Mouse (Mus musculus) neural tube, embryonic 10.5 days (tissue): ENCODE results near the gene Rps6ka5.

Experiments
- DNase-seq: peaks from one replicate; pipeline ENCODE4 v3.0.0-alpha.2; 2017; ENCODE audit warnings: low spot score; ENCODE audit errors: extremely low spot score

Rps6ka5 gene

GRCm38 (mm10) chr12:100724606-100725457 is 2.0 kb downstream of the Rps6ka5 start:
- DNase-seq: peak; percentile 99

- no peak for DNase-seq
These were observed 2.6 kb downstream of the Rps6ka5 start for GRCm38 (mm10) chr12:100724182-100724581.

GRCm38 (mm10) chr12:100720801-100721200 is 6.0 kb downstream of the Rps6ka5 start:
- no peak for DNase-seq

- no peak for DNase-seq
These were observed 9.3 kb downstream of the Rps6ka5 start for GRCm38 (mm10) chr12:100717446-100717845.

GRCm38 (mm10) chr12:100716969-100717368 is 9.8 kb downstream of the Rps6ka5 start:
- no peak for DNase-seq

- DNase-seq: no peak
These were observed 15.0 kb downstream of the Rps6ka5 start for GRCm38 (mm10) chr12:100711819-100712218.

- no peak for DNase-seq
These were observed 15.6 kb downstream of the Rps6ka5 start for GRCm38 (mm10) chr12:100711116-100711691.

GRCm38 (mm10) chr12:100710432-100710831 is 16.4 kb downstream of the Rps6ka5 start:
- DNase-seq: no peak

GRCm38 (mm10) chr12:100707312-100707711 is 19.5 kb downstream of the Rps6ka5 start:
- no peak for DNase-seq

GRCm38 (mm10) chr12:100705057-100705722 is 21.6 kb downstream of the Rps6ka5 start:
- no peak for DNase-seq

- DNase-seq: no peak
These were observed 28.8 kb downstream of the Rps6ka5 start for GRCm38 (mm10) chr12:100698019-100698418.

- no peak for DNase-seq
These were observed 30.2 kb downstream of the Rps6ka5 start for GRCm38 (mm10) chr12:100696621-100697020.

GRCm38 (mm10) chr12:100695252-100695651 is 31.5 kb downstream of the Rps6ka5 start:
- DNase-seq: no peak

GRCm38 (mm10) chr12:100692208-100692607 is 34.6 kb downstream of the Rps6ka5 start:
- DNase-seq: no peak

GRCm38 (mm10) chr12:100690444-100690843 is 36.3 kb downstream of the Rps6ka5 start:
- no peak for DNase-seq

- no peak for DNase-seq
These were observed 38.6 kb downstream of the Rps6ka5 start for GRCm38 (mm10) chr12:100688177-100688576.

GRCm38 (mm10) chr12:100687001-100687400 is 39.8 kb downstream of the Rps6ka5 start:
- DNase-seq: no peak

- no peak for DNase-seq
These were observed 45.0 kb downstream of the Rps6ka5 start for GRCm38 (mm10) chr12:100681752-100682151.

GRCm38 (mm10) chr12:100681241-100681640 is 45.5 kb downstream of the Rps6ka5 start:
- no peak for DNase-seq

- no peak for DNase-seq
These were observed 46.1 kb downstream of the Rps6ka5 start for GRCm38 (mm10) chr12:100680676-100681075.

- no peak for DNase-seq
These were observed 56.1 kb downstream of the Rps6ka5 start for GRCm38 (mm10) chr12:100670647-100671199.

- no peak for DNase-seq
These were observed 61.5 kb downstream of the Rps6ka5 start for GRCm38 (mm10) chr12:100665294-100665693.
